ENCODE assay signal across 7 mouse cellular contexts in the genomic region with DNA sequence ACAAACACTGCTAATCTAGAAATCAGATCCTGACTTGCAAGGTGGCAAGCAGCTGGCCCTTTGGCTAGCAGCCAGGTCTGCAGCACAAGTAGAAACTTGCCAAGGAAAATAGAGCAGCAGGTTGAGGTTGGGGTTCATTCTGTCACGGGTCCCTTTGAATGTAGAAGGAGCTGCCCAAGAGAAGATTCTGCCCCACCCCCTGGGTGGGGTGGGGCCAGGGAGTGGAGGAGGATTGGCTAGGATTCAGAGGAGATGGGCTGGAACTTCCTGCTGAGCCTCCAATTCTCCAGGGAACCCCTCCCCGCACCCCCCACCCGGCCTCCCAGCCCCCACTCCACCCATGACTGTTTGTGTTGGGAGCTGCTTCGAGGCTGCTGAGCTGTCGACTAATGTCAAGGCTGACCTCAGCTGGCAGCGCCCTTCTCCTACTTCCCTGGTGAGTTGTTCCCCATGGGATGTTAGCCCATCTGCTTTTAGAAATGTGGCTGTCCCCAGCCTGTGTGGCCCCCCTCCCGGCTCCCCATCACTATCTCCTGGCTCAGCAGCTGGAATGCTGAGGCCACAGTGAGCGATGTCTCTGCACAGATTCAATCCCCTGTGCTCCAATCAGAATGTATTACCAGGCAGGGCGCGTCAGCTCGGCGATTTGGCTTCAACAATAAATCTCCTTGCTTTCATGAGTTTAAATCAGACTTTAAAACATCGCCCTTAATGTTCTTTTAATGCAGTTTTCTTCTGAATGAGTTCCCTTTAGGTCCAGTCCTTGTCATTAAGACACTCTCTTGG.
DNase-seq lines count a peak whose midpoint lies in the region; ATAC-seq and TF ChIP-seq lines count a peak whose summit lies in the region.

No protein-coding gene starts in this region.

- H3K9me3 ChIP-seq in intestine, embryonic 14.5 days (ENCODE audit: control insufficient read depth, low read length) = no peaks in the 10 kb centered on the region
- H3K9me3 ChIP-seq in liver, embryonic 15.5 days (replicated peaks) = no peaks in the 10 kb centered on the region

- no peaks in the 10 kb centered on the region for H3K27me3 ChIP-seq in cerebellum, adult 2 months (ENCODE audit: control insufficient read depth, insufficient read depth, low read length)
- no peaks in the 10 kb centered on the region for H3K27me3 ChIP-seq in intestine, embryonic 14.5 days (replicated peaks; ENCODE audit: control insufficient read depth, insufficient read depth, low read length)
- peaks cover 16% of the 10 kb centered on the region; the same call in 1 of the 2 replicates for H3K27me3 ChIP-seq in liver, embryonic 15.5 days

- no peak for TF ChIP-seq POLR2A in cerebellum, adult 2 months (IDR thresholded peaks at IDR 0.05; ENCODE audit: borderline replicate concordance, insufficient read depth, low read length)

- no peak for TF ChIP-seq CTCF in cerebellum, adult 2 months (IDR thresholded peaks at IDR 0.05; ENCODE audit: borderline replicate concordance, insufficient read depth, low read depth, low read length)

- 0 out of 2 replicates have a peak overlapping the region, but pooled peaks have one; percentile 22 for H3K9ac ChIP-seq in intestine, embryonic 14.5 days (ENCODE audit: low read length)
- H3K9ac ChIP-seq in liver, embryonic 15.5 days = no peak overlapping the region

- H3K4me1 ChIP-seq in cerebellum, adult 2 months (ENCODE audit: control insufficient read depth, insufficient read depth, low read length) = peaks cover 7% of the 10 kb centered on the region
- peaks cover 13% of the 10 kb centered on the region; the same call in 1 of the 2 replicates for H3K4me1 ChIP-seq in intestine, embryonic 14.5 days (replicated peaks; ENCODE audit: control insufficient read depth, insufficient read depth, low read length)
- H3K4me1 ChIP-seq in liver, embryonic 15.5 days (replicated peaks) = no peaks in the 10 kb centered on the region

- no peaks in the 10 kb centered on the region for H3K36me3 ChIP-seq in intestine, embryonic 14.5 days (ENCODE audit: control insufficient read depth, insufficient read depth, low read length)
- H3K36me3 ChIP-seq in liver, embryonic 15.5 days (replicated peaks) = no peaks in the 10 kb centered on the region

- H3K27ac ChIP-seq in cerebellum, adult 2 months (ENCODE audit: insufficient read depth, low read length) = no peak overlapping the region
- no peak overlapping the region for H3K27ac ChIP-seq in intestine, embryonic 14.5 days (ENCODE audit: low read depth)
- H3K27ac ChIP-seq in liver, embryonic 15.5 days (replicated peaks) = no peak overlapping the region

- ATAC-seq in intestine, embryonic 14.5 days (replicated peaks; ENCODE audit: low FRiP score, low TSS enrichment, low read depth) = peak; percentile 57; the same call in 1 of the 2 replicates
- no peak for ATAC-seq in liver, embryonic 15.5 days (ENCODE audit: insufficient read depth)

- peak; percentile 75 for DNase-seq in R1 (ENCODE audit: low read depth, low spot score)
- DNase-seq in cerebellum, adult 2 months = peak; percentile 65 to 79
- DNase-seq in gastrocnemius, postnatal 25 days = peak; percentile 24
- peak; percentile 68 for DNase-seq in intestine, embryonic 14.5 days (ENCODE audit: low spot score)
- DNase-seq in ovary, postnatal 14 days (ENCODE audit: low spot score) = peak; percentile 27
- DNase-seq in B cell, adult 2 months = no peak

- peak overlapping the region; percentile 59 for H3K4me2 ChIP-seq in intestine, embryonic 14.5 days (ENCODE audit: low read length)
- H3K4me2 ChIP-seq in liver, embryonic 15.5 days = 0 out of 2 replicates have a peak overlapping the region, but pooled peaks have one; percentile 13

- 10% methylated on average over 13 of the region's 13 CpGs for WGBS in cerebellum, adult 2 months
- 1% methylated on average over 13 of the region's 13 CpGs for WGBS in intestine, embryonic 14.5 days
- WGBS in liver, embryonic 15.5 days (ENCODE audit: insufficient replicate concordance) = 3% methylated on average over 13 of the region's 13 CpGs

- H3K4me3 ChIP-seq in cerebellum, adult 2 months (replicated peaks; ENCODE audit: insufficient read depth, low read depth, low read length) = no peak overlapping the region
- peak overlapping the region; percentile 30 for H3K4me3 ChIP-seq in intestine, embryonic 14.5 days (ENCODE audit: low read depth, low read length)
- H3K4me3 ChIP-seq in liver, embryonic 15.5 days (replicated peaks) = no peak overlapping the region

Comparison
In these comparisons a context has a peak if more than half of its experiments do, and no peak if none do; other contexts are left out.
1. DNase-seq: peak in R1 (single experiment), cerebellum, adult 2 months (2 of 2), gastrocnemius, postnatal 25 days (single experiment), intestine, embryonic 14.5 days (single experiment) and ovary, postnatal 14 days (single experiment); none in B cell, adult 2 months (0 of 2).